Mouse (Mus musculus) gastrocnemius, postnatal 10 days (tissue): ENCODE results near the gene Kat6b. TPM values are rescaled to one million over a fixed set of nuclear protein-coding genes. Genes with fewer than 3 reads are reported as not detected.

Experiments used
- DNase-seq: peaks from one replicate; pipeline ENCODE4 v3.0.0; 2021; ENCODE audit warnings: mixed read lengths
- total RNA-seq, 2 experiments: library from RNA; stranded (reverse); gene quantifications; 2 replicates each; pipeline ENCODE4 v1.2.3; 2021

Gene Kat6b
- total RNA-seq, 2 experiments from 2014 or later: 24.1 to 31.6 TPM

GRCm38 (mm10) chr14:21592985-21593750, 111.9 kb downstream of the Kat6b start:
- DNase-seq: no peak

- no peak for DNase-seq
These were observed 118.4 kb downstream of the Kat6b start for GRCm38 (mm10) chr14:21599446-21600173.

DNA sequence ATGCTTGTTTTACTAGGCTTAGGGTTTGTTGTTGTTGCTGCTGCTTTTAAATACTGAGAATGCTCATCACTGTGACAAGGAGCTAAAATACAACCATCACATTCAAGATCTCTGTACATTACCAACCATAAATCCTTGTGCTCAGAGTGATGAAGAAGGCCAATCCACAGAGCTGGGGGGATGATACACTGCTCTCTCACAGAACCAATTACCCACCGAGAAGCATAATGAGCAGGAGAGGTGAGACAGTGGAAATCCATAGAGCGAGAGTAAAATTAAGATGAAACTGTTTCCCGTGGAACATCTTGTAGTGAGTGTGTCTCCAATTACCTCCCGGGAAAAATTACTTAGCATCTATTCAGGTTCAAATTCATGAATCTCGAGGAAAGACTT, 118.9 kb downstream of the Kat6b start:
- no peak for DNase-seq

- no peak for DNase-seq
These were observed 119.4 kb downstream of the Kat6b start for GRCm38 (mm10) chr14:21600628-21601027.

DNA sequence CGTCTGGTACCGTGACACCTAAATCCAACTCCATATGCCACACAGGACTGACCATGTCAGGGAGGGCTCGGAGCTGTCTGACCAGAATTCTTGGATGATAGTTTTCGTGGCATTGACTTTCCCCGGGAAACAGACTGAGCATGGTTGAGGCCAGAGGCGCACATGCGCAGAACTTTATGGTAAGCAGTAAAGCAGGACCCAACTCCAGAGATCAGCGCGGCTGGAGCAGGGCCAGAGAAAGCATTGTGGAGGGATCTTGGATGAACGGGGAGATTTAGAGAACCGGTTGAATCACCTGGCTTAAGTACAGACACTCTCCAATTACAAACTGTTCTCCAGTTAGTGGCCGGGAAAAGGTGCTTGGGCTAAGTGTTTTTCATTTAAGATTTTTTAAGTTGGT, 120.9 kb downstream of the Kat6b start:
- no peak for DNase-seq

DNA sequence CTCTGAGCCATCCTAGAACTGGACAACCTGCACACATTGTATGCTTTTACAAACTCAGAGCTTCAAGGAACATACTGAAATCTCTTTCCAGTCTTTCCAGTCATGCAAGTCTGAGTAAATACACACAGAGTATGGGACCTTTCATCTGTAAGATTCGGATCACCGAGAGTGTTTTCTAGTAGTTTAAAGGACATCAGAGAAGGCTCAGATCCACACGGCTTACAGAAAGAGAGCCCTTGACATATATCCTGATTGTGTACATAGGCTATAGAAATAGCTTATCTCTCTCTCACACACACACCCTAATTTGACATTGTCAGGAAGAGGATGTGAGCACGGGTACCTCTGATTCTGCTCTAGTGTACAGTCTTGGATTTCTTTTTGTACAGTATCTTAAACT, 121.7 kb downstream of the Kat6b start:
- DNase-seq: no peak

- DNase-seq: no peak
These were observed 126.5 kb downstream of the Kat6b start for GRCm38 (mm10) chr14:21607686-21608085.

GRCm38 (mm10) chr14:21608886-21609285, 127.7 kb downstream of the Kat6b start:
- no peak for DNase-seq

- no peak for DNase-seq
These were observed 129.0 kb downstream of the Kat6b start for GRCm38 (mm10) chr14:21610224-21610623.

DNA sequence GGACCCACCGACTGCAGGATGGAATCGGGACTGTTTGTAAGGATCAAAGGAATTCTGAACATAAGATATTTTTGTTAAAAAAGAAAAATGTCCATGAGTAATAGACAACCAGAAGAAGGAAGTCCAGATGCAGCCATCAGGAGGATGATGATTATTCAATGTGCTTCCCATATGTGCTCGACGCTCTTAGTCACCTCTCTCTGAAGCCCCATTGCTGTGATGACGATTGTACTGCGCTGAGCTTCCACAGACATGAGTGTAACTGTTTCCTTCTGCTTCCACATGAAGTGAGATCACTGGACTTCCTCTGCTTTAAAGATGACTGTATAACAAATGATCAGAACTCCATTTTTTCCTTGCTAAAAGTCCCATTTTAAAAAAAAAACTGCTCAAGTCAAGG, 131.8 kb downstream of the Kat6b start:
- no peak for DNase-seq

DNA sequence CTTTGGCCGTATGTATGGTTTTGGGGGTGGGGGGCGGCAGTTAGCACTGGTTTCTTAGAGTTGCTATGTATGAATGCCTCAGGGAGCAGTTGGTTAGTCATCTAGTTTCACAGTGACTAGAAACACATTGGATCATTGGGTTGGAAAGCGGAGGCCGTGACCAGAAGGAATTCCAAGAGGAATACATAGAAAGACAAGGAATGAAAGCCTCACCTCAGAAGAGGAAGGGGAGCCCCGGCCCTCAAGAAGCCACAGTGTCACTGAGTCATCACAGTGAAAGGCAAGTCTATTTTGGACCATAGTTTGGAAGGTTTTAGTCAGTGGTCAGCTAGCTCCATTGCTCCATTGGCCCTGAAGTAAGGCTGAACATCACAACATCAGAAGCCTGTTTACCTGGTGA, 132.9 kb downstream of the Kat6b start:
- no peak for DNase-seq

DNA sequence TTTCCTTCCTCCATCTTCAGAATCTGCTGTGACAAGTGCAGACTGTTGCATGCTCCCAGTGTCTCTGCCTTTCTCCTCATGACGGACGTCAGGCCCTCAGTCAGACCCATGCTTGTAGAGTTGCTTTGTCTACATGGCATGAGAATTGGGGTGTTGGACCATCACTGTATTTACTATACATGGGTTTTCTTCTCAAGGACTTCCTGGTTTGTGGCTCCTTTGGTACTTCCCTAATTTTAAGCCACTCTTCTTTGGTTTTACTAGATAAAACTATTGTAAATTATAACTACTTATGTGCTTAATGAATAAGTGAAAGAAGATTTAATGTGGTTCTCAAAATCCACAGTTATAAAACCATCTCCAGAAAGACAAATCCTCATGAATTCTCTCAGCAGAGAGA, 134.6 kb downstream of the Kat6b start:
- DNase-seq: no peak

DNA sequence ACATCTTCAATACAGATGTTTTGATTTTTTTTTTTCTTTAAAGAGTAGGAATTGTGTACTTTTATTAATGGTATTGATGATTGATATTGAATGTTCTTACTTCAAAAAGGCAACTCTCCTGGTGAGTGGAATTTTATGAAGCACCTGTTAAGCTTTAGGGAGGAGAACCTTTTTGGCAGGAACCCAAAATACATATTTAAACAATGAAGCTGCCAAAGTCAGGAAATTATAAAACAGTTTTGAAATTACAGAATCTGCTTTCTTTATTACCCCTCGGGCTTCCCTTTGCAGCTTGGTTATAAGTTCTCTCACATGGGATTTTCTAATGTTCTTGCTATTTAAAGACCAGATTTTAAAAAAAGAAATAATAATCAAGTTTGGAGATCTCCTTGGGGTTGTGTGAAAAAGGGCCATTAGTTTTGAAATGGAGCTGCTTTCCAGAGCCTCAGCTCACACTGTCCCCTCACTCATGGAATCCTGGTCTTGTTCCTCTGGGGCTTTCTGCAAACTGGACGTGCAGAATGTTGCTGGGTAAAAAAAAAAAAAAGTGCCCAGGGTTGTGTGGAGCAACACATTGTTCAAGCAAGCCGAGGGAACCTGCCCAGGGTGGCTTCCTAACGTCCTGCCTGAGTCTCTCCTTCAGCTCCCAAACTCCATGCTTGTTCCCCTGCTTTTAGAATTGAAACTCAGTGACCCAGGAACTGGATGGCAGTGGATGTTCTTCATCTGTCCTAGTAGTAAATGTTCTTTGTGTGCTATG, 136.2 kb downstream of the Kat6b start:
- no peak for DNase-seq

GRCm38 (mm10) chr14:21619951-21620350, 138.7 kb downstream of the Kat6b start:
- no peak for DNase-seq

DNA sequence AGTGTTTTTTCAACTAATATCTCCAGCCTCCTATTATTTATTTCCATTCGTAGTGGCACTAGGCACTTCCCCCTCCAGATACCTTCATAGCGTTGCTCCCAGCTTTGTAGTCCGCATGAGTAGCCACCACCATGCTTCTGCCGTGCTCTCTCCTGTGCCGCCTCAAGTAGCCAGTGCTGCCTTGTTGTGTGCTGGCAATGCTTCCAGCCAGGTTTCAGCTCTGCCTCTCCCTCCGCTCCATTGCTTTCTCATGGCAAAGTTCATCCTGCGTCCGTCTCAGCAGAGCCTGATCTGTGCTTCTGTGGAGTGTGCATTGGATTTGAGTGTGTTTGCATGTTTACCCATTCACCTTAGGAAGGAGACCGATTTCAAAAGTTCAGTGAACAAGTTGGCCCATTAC, 144.7 kb downstream of the Kat6b start:
- no peak for DNase-seq

DNA sequence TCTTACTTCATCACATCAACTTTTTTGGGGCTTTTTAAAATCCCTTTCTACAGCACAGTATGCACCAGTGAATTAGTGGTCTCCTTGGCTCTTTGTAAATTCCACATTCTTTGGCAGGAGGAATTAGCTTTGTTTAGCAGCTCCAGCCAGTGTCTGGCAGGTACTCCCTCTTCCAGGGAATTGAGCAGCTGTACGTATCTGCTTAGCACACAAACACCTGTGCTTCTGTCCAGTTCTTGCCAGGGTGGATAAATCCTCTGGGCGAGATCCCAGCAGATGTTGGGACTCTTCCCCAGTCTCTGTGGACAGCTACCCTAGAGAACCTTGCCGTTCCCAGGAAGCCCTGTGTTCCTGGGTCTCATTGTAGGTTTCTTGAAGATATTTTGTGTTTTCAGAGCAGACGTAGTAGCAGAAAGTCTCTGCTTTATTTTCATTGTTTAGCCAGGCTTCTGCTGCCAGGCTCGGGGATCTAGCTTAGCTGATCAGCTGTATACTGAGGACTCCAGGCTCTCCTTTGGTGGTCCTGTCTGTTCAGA, 150.5 kb downstream of the Kat6b start:
- DNase-seq: peak; percentile 30

- no peak for DNase-seq
These were observed 155.3 kb downstream of the Kat6b start for GRCm38 (mm10) chr14:21636548-21636947.

DNA sequence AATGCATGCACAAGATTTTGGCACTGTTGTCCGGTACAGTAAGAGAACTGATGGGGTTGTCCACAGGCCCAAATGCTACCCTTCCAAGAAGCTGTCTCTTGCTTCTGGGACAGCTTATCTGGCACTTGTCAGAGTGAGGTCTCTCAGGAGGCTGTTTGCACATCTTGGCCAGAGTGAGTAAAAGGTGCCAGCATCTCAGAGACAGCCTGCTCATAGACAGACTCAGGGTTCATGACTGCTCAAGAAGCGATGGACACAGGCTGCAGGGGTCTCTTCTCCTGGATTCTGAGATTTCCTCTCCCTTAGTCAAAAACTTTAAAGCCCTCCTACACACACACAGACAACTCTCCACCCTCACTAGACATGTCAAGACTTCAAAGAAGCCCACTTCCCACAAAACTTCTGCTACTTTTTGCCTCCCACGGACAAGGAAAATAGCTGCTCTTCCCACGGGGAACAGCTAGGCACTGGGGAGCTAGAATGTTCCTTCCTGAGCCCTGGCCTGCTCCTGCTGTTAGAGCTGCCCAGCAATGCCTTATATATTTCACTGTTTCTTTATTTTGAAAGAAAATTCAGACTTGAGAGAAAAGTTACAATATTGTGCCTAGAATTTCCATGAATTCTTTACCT, 159.7 kb downstream of the Kat6b start:
- no peak for DNase-seq

DNA sequence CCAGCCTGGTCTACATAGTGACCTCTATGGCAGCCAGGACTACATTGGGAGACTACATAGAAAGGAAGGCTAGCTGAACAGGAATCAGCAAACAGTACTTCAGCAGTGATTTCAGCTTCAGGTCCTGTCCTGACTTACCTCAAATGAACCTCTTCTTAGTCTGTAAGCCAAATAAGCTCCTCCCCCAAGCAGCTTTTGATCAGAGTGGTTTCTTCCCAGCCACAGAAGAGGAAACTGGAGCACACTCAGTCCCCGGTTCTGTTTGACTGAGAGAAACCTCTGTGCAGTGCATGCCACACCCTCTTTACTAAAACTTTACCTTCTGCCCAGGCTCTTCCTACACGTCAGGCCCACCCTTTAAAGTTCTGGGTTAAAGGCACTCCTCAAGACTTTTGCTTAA, 172.6 kb downstream of the Kat6b start:
- no peak for DNase-seq

DNA sequence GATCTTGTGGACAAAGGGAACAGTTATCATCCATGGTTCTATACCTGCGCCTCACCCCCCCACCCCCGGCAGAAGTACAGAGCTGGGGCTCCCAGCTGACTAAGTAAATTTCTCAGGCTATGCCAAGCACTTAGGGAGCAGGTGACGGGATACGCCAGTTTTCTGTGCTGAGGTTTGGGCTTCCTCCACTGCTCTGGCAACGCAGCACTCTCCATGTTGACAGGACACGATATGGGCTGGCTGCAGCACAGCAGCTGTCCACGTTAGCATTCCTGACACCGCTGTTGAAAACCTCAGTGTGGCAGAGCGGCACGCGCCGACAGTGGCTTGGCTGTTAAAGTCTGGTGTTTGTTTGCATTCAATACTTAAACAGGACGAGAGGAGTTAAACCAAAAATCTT, 177.9 kb downstream of the Kat6b start:
- peak; percentile 30 for DNase-seq

DNA sequence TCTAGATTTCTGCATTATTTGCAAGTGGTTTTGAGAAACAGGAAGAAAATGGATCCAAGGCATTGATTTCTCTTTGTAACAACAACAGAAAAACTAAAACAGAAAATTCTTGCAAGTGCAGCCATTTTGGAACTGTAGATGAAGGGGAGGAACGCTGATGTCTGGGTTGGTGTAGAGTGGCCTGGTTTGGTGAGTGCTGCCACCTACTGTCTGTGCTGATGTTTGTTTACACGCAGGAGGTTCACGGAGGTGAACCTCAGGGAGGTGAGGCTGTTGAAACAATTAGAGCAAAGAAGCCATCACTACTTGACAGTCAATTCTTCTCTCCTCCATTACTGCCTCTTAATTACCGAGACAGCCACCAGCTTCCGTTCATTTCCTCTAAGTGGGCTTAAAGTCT, 178.4 kb downstream of the Kat6b start:
- peak; percentile 65 for DNase-seq

GRCm38 (mm10) chr14:21662465-21663142, 181.4 kb downstream of the Kat6b start:
- no peak for DNase-seq
